Mouse (Mus musculus) midbrain, embryonic 12.5 days (tissue): ENCODE results near the gene Ntm. TPM values are rescaled to one million over a fixed set of nuclear protein-coding genes. Genes with fewer than 3 reads are reported as not detected.

Experiments used
- ATAC-seq: fragments of 200-750 bp; cut with Nextera tagmentation; 2 replicates; pipeline ENCODE4 v1.8.0; 2017; ENCODE audit warnings: low read depth, moderate TSS enrichment, moderate library complexity; ENCODE audit not compliant: low FRiP score
- H3K27ac ChIP-seq: fragments of 300-500 bp; sonication (generic); replicated peaks from 2 replicates; pipeline ENCODE4 v1.5.1; 2016; ENCODE audit warnings: mild to moderate bottlenecking
- H3K27me3 ChIP-seq: fragments of 300-500 bp; sonication (generic); 2 replicates; pipeline ENCODE4 v1.6.1; 2016; ENCODE audit warnings: mild to moderate bottlenecking
- H3K36me3 ChIP-seq: fragments of 300-500 bp; sonication (generic); 2 replicates; pipeline ENCODE4 v1.6.1; 2016
- H3K4me1 ChIP-seq: fragments of 300-500 bp; sonication (generic); 2 replicates; pipeline ENCODE4 v1.6.1; 2016
- H3K4me2 ChIP-seq: fragments of 300-500 bp; sonication (generic); replicated peaks from 2 replicates; pipeline ENCODE4 v1.6.1; 2016; ENCODE audit warnings: mild to moderate bottlenecking, moderate library complexity
- H3K4me3 ChIP-seq: fragments of 300-500 bp; sonication (generic); 2 replicates; pipeline ENCODE4 v1.5.1; 2016; ENCODE audit warnings: mild to moderate bottlenecking
- H3K9ac ChIP-seq: fragments of 300-500 bp; sonication (generic); replicated peaks from 2 replicates; pipeline ENCODE4 v1.6.1; 2016; ENCODE audit warnings: mild to moderate bottlenecking, moderate library complexity
- H3K9me3 ChIP-seq: fragments of 300-500 bp; sonication (generic); 2 replicates; pipeline ENCODE4 v1.6.1; 2016; ENCODE audit warnings: mild to moderate bottlenecking
- WGBS: fragments of 180-500 bp; shearing (Covaris S2); methylation state at CpG from one replicate; pipeline ENCODE4 v1.1.7; 2016; 5-methylcytosine and 5-hydroxymethylcytosine counted together
- polyA plus RNA-seq: library from polyadenylated mRNA; unstranded; fragments of >200 nt; fragmentation: Nextera tagmentation; extraction: Ambion mirVana; gene quantifications from 2 replicates; pipeline ENCODE4 v1.2.1, GENCODE M21; 2016

Ntm gene
- polyA plus RNA-seq, 1 experiment from 2014 or later = 39.0 TPM

DNA sequence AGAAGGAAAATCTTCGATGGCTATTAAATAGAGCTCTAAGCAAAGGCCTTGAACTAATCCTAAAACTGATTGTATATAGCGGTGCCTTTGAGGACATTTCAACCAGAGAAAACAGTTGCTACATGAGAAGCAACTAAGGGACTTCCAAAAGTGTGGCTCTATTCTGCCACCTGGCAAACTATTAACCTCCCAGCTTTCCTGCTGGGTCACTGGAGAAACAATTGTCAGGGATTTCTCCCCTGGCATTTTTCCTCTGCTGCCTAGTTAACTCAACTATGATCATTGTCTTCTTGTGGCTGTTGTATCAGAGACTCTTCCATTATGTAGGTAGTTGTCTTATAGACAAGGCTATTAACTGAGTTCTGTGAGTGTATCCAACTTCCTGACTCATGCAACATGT lies 480.7 kb downstream of the Ntm start:
- Histone ChIP-seq H3K9ac (no peak overlapping the region), H3K4me2 (no peak overlapping the region), H3K4me3 (no peak overlapping the region), H3K36me3 (no peaks in the 10 kb centered on the region), H3K4me1 (no peaks in the 10 kb centered on the region), H3K9me3 (no peaks in the 10 kb centered on the region), H3K27me3 (no peaks in the 10 kb centered on the region), H3K27ac (no peak overlapping the region)
- no peak for ATAC-seq
- WGBS = 86% methylated on average over 2 of the region's 2 CpGs

DNA sequence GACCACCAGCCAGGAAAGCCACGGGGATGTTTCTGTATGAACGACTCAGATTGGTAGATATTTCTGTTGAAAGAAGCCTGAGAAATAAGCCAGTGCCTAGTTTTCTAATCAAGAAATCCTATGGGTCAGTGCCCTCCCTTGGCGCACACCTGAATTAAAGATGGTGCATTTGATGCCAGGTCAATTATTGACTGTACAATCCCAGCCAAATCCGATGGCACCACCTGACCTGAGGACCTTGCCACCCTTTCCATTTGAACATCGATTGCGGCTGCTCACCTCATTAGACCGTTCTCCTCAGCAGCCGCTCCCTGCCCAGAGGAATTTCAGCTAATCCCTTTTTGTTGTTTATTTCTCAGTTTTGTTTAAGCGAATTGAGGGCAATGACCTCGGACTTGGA lies 483.9 kb downstream of the Ntm start:
- Histone ChIP-seq H3K4me2 (no peak overlapping the region), H3K27me3 (no peaks in the 10 kb centered on the region), H3K4me3 (no peak overlapping the region), H3K9ac (no peak overlapping the region), H3K4me1 (no peaks in the 10 kb centered on the region), H3K27ac (no peak overlapping the region), H3K9me3 (no peaks in the 10 kb centered on the region), H3K36me3 (no peaks in the 10 kb centered on the region)
- ATAC-seq = no peak
- WGBS = 65% methylated on average over 10 of the region's 10 CpGs

DNA sequence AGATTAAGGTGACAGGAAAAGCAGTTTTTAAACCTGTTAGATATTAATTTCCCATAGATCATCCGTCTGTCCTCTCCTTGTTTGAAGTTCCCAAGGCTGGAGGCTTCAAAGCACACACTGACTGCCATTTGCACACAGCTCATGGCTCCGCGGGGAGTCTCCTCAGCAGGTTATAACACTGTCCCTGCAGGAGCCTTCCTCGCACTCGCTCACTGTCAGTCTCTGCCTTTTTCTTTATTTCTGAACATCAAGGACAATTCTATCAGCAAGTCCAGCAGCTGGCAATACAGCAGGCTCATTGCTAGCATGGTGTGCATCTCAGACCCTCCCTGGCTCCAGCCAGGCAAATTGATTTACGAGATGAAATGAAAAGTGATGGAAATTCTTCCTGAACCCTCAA lies 485.7 kb downstream of the Ntm start:
- H3K4me2 ChIP-seq = no peak overlapping the region
- H3K27me3 ChIP-seq = no peaks in the 10 kb centered on the region
- H3K9me3 ChIP-seq = no peaks in the 10 kb centered on the region
- no peak for ATAC-seq
- no peak overlapping the region for H3K4me3 ChIP-seq
- no peak overlapping the region for H3K9ac ChIP-seq
- WGBS = 33% methylated on average over 6 of the region's 6 CpGs
- no peak overlapping the region for H3K27ac ChIP-seq
- H3K36me3 ChIP-seq = no peaks in the 10 kb centered on the region
- no peaks in the 10 kb centered on the region for H3K4me1 ChIP-seq

DNA sequence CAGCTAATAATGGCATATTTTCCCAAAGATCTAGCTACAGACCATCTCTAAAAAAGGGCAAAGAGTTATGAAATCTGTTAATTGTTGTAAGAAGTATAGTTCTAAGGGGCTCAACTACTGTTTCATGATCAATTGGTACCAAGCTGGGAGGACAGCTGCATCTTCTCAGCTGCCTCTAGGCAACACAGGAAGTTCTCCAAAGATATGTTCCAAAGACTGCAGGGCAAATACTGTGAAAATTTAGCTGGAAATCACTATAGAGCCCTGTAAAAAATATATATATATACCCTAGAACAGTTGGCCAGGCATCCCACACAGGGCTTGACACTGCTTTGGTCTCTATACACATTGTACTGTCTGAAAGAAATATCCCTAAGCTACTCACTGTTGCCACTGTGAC lies 489.5 kb downstream of the Ntm start:
- H3K4me1 ChIP-seq = no peaks in the 10 kb centered on the region
- H3K27ac ChIP-seq = no peak overlapping the region
- H3K9ac ChIP-seq = no peak overlapping the region
- no peaks in the 10 kb centered on the region for H3K36me3 ChIP-seq
- no peaks in the 10 kb centered on the region for H3K27me3 ChIP-seq
- no peak overlapping the region for H3K4me2 ChIP-seq
- no peaks in the 10 kb centered on the region for H3K9me3 ChIP-seq
- no peak for ATAC-seq
- H3K4me3 ChIP-seq = no peak overlapping the region

DNA sequence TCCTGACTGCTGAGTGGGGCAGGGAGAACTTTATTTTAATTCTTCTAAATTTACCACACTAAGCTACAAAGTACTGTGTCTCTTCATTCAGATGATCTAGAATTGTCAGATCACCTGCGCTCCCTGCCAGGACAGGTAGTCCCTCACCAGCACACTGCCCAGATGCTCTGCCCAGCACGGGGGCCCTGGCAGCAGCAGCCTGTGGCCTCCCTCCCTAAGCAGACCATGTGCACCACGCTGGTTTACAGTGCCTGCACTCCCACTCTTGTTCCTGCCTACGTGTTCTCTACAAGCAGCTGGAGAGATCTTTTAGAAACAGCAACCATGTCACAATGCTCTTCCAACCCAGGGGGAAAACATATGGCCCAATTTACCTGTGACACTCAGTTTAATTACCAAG lies 490.7 kb downstream of the Ntm start:
- Histone ChIP-seq H3K27me3 (no peaks in the 10 kb centered on the region), H3K4me3 (no peak overlapping the region), H3K4me1 (no peaks in the 10 kb centered on the region), H3K36me3 (no peaks in the 10 kb centered on the region), H3K27ac (no peak overlapping the region), H3K9ac (no peak overlapping the region), H3K9me3 (no peaks in the 10 kb centered on the region), H3K4me2 (no peak overlapping the region)
- ATAC-seq = no peak
- WGBS = 64% methylated on average over 4 of the region's 4 CpGs

DNA sequence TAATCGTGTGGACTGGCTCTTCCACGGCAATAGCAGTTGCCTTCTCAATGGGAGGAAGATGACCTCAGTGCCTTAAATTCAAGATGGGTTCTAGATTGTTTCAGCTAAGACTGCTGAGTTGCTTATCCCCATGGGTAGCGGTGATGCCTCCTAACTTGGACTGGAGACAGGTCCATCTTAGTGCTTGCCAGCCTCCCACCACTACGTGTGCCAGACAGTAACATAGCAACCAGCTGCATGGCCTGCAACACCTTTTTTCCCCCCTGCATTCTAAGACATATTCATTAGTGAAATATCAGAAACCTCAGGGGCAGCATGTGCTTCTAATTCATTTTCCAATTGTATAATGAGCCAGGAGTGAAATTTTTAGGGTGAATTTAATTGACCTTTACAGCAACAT lies 498.2 kb downstream of the Ntm start:
- H3K27me3 ChIP-seq = no peaks in the 10 kb centered on the region
- H3K9me3 ChIP-seq = no peaks in the 10 kb centered on the region
- H3K4me3 ChIP-seq = no peak overlapping the region
- ATAC-seq = no peak
- WGBS = 83% methylated on average over 4 of the region's 4 CpGs
- no peaks in the 10 kb centered on the region for H3K36me3 ChIP-seq
- no peak overlapping the region for H3K9ac ChIP-seq
- no peaks in the 10 kb centered on the region for H3K4me1 ChIP-seq
- no peak overlapping the region for H3K4me2 ChIP-seq
- no peak overlapping the region for H3K27ac ChIP-seq

DNA sequence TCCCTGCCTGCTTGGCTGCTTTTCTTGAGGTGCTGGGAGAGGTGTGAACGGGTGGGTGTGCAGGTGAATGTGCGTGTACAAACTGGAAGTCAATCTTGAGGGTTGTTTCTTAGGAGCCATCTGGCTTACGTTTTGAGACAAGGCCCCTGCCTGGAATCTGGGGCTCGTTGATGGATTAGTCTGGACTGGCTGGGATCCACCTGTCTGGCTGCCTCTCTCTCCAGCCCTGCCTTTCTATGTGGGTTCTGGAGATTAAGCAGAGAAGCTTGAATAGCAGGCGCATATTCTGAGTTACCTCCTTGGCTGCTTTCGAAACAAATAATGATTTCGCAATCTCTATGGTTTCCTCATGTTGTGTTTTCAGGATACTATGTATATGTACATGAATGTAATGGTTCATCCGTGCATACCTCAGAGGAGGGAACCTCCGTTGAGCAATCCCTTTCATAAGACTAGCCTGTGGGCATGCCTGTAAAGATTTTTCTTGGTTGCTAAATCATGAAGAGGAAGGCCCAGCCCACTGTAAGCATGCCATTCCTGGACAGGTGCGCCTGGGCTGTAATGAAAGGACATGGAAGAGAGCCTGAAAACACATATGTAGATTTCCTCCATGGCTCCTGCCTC lies 499.9 kb downstream of the Ntm start:
- H3K9ac ChIP-seq = no peak overlapping the region
- H3K27me3 ChIP-seq = no peaks in the 10 kb centered on the region; the same call in 1 of the 2 replicates
- H3K9me3 ChIP-seq = no peaks in the 10 kb centered on the region
- H3K4me1 ChIP-seq = peaks cover 1% of the 10 kb centered on the region
- WGBS = 84% methylated on average over 10 of the region's 10 CpGs
- no peak overlapping the region for H3K4me3 ChIP-seq
- no peak overlapping the region for H3K4me2 ChIP-seq
- no peaks in the 10 kb centered on the region for H3K36me3 ChIP-seq
- no peak overlapping the region for H3K27ac ChIP-seq
- no peak for ATAC-seq

DNA sequence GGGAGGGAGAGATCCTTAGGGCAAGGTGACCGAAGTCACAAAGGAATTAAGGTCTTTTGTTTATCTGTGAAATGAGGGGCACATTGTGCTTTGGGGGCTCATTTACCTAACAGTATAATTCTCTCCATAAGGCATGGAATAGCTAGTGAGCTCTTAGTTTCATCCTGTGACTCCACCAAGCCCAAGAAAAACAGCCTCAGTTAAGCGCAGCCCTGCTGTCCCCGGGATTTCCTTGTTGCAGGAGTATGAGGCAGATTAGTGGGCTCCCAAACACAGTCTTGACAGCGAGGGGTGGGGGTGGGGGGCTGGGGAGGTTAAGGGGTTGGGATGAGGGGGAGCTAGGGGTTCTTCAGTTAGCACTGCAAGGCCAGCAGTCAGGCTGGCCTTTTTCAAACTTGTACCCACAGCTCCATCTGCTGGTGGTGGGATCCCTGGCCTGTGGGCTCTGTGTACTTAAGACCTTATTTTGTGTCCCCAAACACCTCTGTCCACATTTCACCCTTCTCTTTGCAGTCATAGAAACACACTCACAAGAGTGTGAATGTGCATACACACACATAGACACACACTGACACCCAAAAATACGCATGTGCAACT lies 504.9 kb downstream of the Ntm start:
- Histone ChIP-seq H3K4me1 (peaks cover 4% of the 10 kb centered on the region), H3K9ac (no peak overlapping the region), H3K4me3 (no peak overlapping the region), H3K4me2 (peak overlapping the region; percentile 27; the same call in 1 of the 2 replicates), H3K27ac (no peak overlapping the region), H3K27me3 (no peaks in the 10 kb centered on the region; the same call in 1 of the 2 replicates), H3K36me3 (no peaks in the 10 kb centered on the region), H3K9me3 (no peaks in the 10 kb centered on the region)
- 9% methylated on average over 5 of the region's 5 CpGs for WGBS
- ATAC-seq = peak; percentile 75

DNA sequence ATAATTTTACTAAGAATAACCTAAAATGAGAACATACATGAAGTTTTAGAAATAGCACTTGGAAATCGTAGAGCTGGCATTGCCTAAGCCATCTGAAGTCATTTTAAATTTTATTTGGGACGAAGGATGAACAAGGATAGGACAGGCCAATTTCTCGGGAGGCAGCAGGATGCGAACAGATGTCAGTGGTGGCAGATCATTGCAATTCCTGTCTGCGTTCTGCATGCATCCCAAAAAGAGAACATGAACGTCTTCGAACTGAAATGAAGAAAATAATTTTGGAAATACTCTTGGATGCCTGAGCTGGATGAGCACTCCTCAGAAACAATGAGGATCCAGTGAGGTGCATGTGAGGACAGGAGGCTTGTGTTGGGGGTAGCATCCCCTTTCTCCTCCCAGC lies 506.9 kb downstream of the Ntm start:
- Histone ChIP-seq H3K36me3 (no peaks in the 10 kb centered on the region), H3K4me3 (no peak overlapping the region)
- ATAC-seq = no peak

DNA sequence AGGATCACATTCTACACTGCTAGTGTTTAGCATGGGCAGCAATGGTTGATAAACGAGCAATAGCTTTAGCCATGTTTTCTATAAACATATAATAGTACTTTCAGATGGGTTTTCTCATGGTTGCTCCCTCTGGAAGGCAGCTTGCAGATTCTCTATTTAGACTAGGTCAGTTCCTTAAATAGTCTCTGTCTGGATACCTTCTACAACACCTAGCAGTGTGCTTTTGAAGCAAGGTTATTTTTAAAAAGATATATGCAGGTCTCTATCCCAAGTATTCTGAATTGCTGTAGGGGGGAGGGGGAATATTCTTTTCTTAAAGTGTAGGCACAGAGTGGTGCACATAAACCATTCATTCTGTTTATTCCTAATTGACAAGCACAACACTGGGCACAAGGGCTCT lies 511.7 kb downstream of the Ntm start:
- H3K4me3 ChIP-seq = no peak overlapping the region
- H3K27ac ChIP-seq = no peak overlapping the region
- H3K9ac ChIP-seq = no peak overlapping the region
- no peaks in the 10 kb centered on the region for H3K4me1 ChIP-seq
- H3K4me2 ChIP-seq = no peak overlapping the region
- H3K9me3 ChIP-seq = no peaks in the 10 kb centered on the region
- no peaks in the 10 kb centered on the region for H3K27me3 ChIP-seq
- WGBS = 91% methylated on average over 1 of the region's 1 CpGs
- no peak for ATAC-seq
- H3K36me3 ChIP-seq = no peaks in the 10 kb centered on the region

More for the DNA sequence above, 506.9 kb downstream of the Ntm start:
- Histone ChIP-seq H3K4me2 (no peak overlapping the region), H3K9ac (no peak overlapping the region), H3K4me1 (peaks cover 4% of the 10 kb centered on the region), H3K9me3 (no peaks in the 10 kb centered on the region), H3K27ac (no peak overlapping the region), H3K27me3 (no peaks in the 10 kb centered on the region; the same call in 1 of the 2 replicates)
- WGBS = 88% methylated on average over 7 of the region's 7 CpGs

DNA sequence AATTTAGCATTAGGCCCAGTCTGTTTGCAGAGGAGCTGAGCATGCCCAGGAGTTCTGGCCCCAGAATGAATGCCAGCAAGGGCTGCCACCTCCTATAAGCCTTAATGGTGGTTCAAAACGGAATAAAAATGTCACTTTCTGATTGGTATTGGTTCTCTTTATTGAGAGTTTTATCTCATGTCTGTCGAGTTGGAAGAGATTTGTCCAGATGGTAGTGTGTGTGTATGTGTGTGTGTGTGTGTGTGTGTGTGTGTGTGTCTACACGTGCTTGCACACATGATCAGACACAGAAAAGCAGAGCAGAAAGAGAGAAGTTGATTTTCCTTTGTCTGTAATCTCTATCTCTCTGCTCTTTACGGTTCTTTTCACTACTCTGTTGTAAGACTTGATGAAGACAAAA lies 518.9 kb downstream of the Ntm start:
- H3K27ac ChIP-seq = no peak overlapping the region
- WGBS = 45% methylated on average over 4 of the region's 4 CpGs
- H3K36me3 ChIP-seq = no peaks in the 10 kb centered on the region
- no peaks in the 10 kb centered on the region for H3K4me1 ChIP-seq
- no peaks in the 10 kb centered on the region for H3K9me3 ChIP-seq
- 0 out of 2 replicates have a peak, but pooled peaks cover 7% of the 10 kb centered on the region for H3K27me3 ChIP-seq
- no peak overlapping the region for H3K4me2 ChIP-seq
- no peak overlapping the region for H3K9ac ChIP-seq
- no peak overlapping the region for H3K4me3 ChIP-seq
- no peak for ATAC-seq

DNA sequence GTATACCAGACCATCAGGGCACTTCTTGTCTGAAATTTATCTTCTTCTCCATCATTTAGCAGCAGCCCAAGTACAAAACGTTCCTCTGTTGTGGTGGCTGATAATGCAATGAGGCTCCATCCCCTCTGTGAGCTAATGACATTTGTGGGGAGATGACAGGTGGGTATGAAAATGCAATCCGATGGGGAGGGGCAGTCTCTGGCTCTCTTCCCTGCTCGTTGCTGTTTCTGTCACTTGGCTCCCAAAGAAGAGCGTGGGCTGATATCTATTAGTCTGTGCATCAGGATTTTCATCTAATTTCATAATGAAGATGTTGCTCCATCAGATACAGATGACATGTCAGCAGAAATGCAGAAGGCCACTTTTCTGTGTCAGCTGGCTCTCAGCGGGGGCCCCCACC lies 523.5 kb downstream of the Ntm start:
- ATAC-seq = no peak
- 68% methylated on average over 5 of the region's 5 CpGs for WGBS
- H3K4me3 ChIP-seq = no peak overlapping the region
- H3K4me1 ChIP-seq = peaks cover 4% of the 10 kb centered on the region
- H3K9ac ChIP-seq = no peak overlapping the region
- no peaks in the 10 kb centered on the region for H3K9me3 ChIP-seq
- H3K27ac ChIP-seq = no peak overlapping the region
- H3K36me3 ChIP-seq = no peaks in the 10 kb centered on the region
- H3K4me2 ChIP-seq = no peak overlapping the region
- H3K27me3 ChIP-seq = peaks cover 7% of the 10 kb centered on the region; the same call in 1 of the 2 replicates

DNA sequence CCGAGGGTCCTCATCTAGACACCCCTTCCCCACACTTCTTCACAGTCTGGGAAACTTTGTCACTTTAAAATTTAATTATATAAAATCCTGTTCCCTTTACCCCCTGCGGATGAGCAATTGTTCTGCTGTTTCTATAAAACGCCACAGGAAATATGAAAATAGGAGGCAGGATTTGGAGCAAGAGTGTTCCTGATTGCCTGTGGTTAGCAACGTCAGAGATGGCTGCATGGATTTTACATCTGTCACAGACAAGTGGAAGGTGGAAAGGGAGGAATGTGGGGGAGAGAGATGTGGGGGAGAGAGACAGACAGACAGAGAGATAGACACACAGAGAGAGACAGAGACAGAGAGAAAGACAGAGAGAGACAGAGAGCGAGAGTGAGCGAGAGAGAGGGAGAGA lies 528.3 kb downstream of the Ntm start:
- 34% methylated on average over 6 of the region's 6 CpGs for WGBS
- H3K9ac ChIP-seq = no peak overlapping the region
- no peak overlapping the region for H3K4me3 ChIP-seq
- peaks cover 1% of the 10 kb centered on the region for H3K27me3 ChIP-seq
- ATAC-seq = no peak
- peak overlapping the region; percentile 13 for H3K4me2 ChIP-seq
- H3K4me1 ChIP-seq = peaks cover 20% of the 10 kb centered on the region
- H3K9me3 ChIP-seq = no peaks in the 10 kb centered on the region
- no peaks in the 10 kb centered on the region for H3K36me3 ChIP-seq
- H3K27ac ChIP-seq = no peak overlapping the region
